Mouse (Mus musculus): Measurements from ENCODE around the gene Tspear.

Gene Tspear

GRCm38 (mm10) chr10:77878985-77879384, 192.6 kb downstream of the Tspear start:
- peak; percentile 42 for DNase-seq (ENCODE audit: low spot score)

GRCm38 (mm10) chr10:77880305-77880704, 193.9 kb downstream of the Tspear start:
- no peak for DNase-seq (ENCODE audit: low spot score)

- no peak for DNase-seq (ENCODE audit: low spot score)
Observed at GRCm38 (mm10) chr10:77882553-77882952, 196.2 kb downstream of the Tspear start.

GRCm38 (mm10) chr10:77886007-77886747, 199.8 kb downstream of the Tspear start:
- DNase-seq (ENCODE audit: low spot score), result no peak

GRCm38 (mm10) chr10:77890987-77891565, 204.7 kb downstream of the Tspear start:
- DNase-seq (ENCODE audit: low spot score), result no peak

GRCm38 (mm10) chr10:77895562-77895961, 209.2 kb downstream of the Tspear start:
- no peak for DNase-seq (ENCODE audit: low spot score)

GRCm38 (mm10) chr10:77900126-77900525, 213.8 kb downstream of the Tspear start:
- no peak for DNase-seq (ENCODE audit: low spot score)

- DNase-seq (ENCODE audit: low spot score), result no peak
Observed at GRCm38 (mm10) chr10:77900903-77901818, 214.8 kb downstream of the Tspear start.

- DNase-seq (ENCODE audit: low spot score), result peak; percentile 9
Observed at GRCm38 (mm10) chr10:77901871-77902210, 215.5 kb downstream of the Tspear start.

- peak; percentile 47 for DNase-seq (ENCODE audit: low spot score)
Observed at GRCm38 (mm10) chr10:77902211-77902893, 216.0 kb downstream of the Tspear start, which contains the start of gene Lrrc3. Lrrc3 (minus strand) TSS chr10:77902536.

GRCm38 (mm10) chr10:77902894-77903715, 216.7 kb downstream of the Tspear start:
- DNase-seq (ENCODE audit: low spot score), result peak; percentile 32

- no peak for DNase-seq (ENCODE audit: low spot score)
Observed at GRCm38 (mm10) chr10:77912605-77913004, 226.2 kb downstream of the Tspear start.

GRCm38 (mm10) chr10:77913292-77913691, 226.9 kb downstream of the Tspear start:
- DNase-seq (ENCODE audit: low spot score), result no peak

GRCm38 (mm10) chr10:77916636-77917335, 230.4 kb downstream of the Tspear start:
- DNase-seq (ENCODE audit: low spot score), result peak; percentile 69

- no peak for DNase-seq (ENCODE audit: low spot score)
Observed at GRCm38 (mm10) chr10:77921009-77921408, 234.6 kb downstream of the Tspear start.

- DNase-seq (ENCODE audit: low spot score), result no peak
Observed at GRCm38 (mm10) chr10:77922681-77923080, 236.3 kb downstream of the Tspear start.

- peak; percentile 57 for DNase-seq (ENCODE audit: low spot score)
Observed at GRCm38 (mm10) chr10:77926140-77926539, 239.8 kb downstream of the Tspear start.

- no peak for DNase-seq (ENCODE audit: low spot score)
Observed at GRCm38 (mm10) chr10:77927375-77927774, 241.0 kb downstream of the Tspear start.

Data from urinary bladder, postnatal 25 days (tissue).